Mouse (Mus musculus) limb, embryonic 15.5 days (tissue): ENCODE data around the gene Arhgef38. TPM values are rescaled to one million over a fixed set of nuclear protein-coding genes. Genes with fewer than 3 reads are reported as not detected.

Experiments used
- ATAC-seq: fragments of 200-750 bp; cut with Nextera tagmentation; 2 replicates; pipeline ENCODE4 v1.8.0; 2017; ENCODE audit warnings: low read depth, moderate TSS enrichment; ENCODE audit not compliant: insufficient number of reproducible peaks, low FRiP score, low TSS enrichment
- H3K27ac ChIP-seq: fragments of 300-500 bp; sonication (generic); 2 replicates; pipeline ENCODE4 v1.5.1; 2015; ENCODE audit warnings: moderate library complexity, mild to moderate bottlenecking, inconsistent platforms
- H3K27me3 ChIP-seq: fragments of 300-500 bp; sonication (generic); 2 replicates; pipeline ENCODE4 v1.6.1; 2015; ENCODE audit warnings: inconsistent platforms
- H3K36me3 ChIP-seq: fragments of 300-500 bp; sonication (generic); 2 replicates; pipeline ENCODE4 v1.6.1; 2015; ENCODE audit warnings: inconsistent platforms
- H3K4me1 ChIP-seq: fragments of 300-500 bp; sonication (generic); 2 replicates; pipeline ENCODE4 v1.6.1; 2015; ENCODE audit warnings: inconsistent platforms
- H3K4me2 ChIP-seq: fragments of 300-500 bp; sonication (generic); 2 replicates; pipeline ENCODE4 v1.6.1; 2015; ENCODE audit warnings: mild to moderate bottlenecking, inconsistent platforms
- H3K4me3 ChIP-seq: fragments of 300-500 bp; sonication (generic); 2 replicates; pipeline ENCODE4 v1.5.1; 2015; ENCODE audit warnings: mild to moderate bottlenecking, inconsistent platforms
- H3K9ac ChIP-seq: fragments of 300-500 bp; sonication (generic); 2 replicates; pipeline ENCODE4 v1.6.1; 2015; ENCODE audit warnings: inconsistent platforms
- H3K9me3 ChIP-seq: fragments of 300-500 bp; sonication (generic); 2 replicates; pipeline ENCODE4 v1.6.1; 2016; ENCODE audit warnings: inconsistent platforms
- WGBS: fragments of 180-500 bp; shearing (Covaris S2); methylation state at CpG from one replicate; pipeline ENCODE4 v1.1.7; 2015; 5-methylcytosine and 5-hydroxymethylcytosine counted together
- polyA plus RNA-seq: library from polyadenylated mRNA; unstranded; fragments of >200 nt; fragmentation: Nextera tagmentation; extraction: Ambion mirVana; gene quantifications from 2 replicates; pipeline ENCODE4 v1.2.1, GENCODE M21; 2015

Gene Arhgef38
- polyA plus RNA-seq, 1 experiment from 2014 or later, result not detected

DNA sequence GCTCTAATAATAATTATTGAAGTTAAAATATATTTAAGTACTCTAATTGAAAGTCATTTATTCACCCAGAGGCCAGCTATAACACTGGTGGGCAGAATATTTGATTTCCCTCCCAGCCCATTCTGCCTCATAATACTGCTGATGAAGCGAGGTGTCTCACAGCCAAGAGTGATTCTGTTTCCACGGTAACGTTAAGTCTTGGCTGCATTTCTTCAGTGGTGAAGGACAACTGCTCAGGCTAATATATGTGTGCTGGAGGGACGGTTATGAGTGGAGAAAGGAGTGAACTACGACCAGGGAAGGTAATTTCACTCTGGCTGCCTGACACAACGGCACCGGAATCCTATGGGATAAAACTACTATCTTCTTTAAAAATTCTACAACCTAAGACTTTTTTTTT lies 71.6 kb downstream of the Arhgef38 start:
- H3K27me3 ChIP-seq, result no peaks in the 10 kb centered on the region
- no peak for ATAC-seq
- WGBS, result 54% methylated on average over 7 of the region's 7 CpGs

DNA sequence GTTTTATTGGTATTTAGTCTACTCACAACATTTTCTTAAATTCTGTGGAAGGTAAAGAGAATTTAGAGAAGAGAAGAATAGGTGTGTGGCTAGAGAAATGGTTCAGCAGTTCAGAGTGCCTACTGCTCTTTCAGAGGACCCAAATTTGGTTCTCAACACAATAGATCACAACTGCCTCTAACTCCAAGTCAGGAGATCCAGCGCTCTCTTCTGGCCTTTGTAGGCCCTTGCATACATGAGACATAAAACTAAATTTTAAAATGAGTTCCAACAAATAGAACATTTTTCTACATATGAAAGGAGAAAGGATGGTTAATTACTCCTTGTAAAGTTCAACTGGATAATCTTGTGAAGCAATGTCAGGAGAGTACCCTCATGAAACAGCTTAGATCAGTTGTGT lies 73.3 kb downstream of the Arhgef38 start:
- no peak for ATAC-seq
- no peak overlapping the region for H3K4me3 ChIP-seq
- no peaks in the 10 kb centered on the region for H3K36me3 ChIP-seq
- WGBS, result 93% methylated on average over 1 of the region's 1 CpGs
- H3K27ac ChIP-seq, result no peak overlapping the region
- H3K4me1 ChIP-seq, result 0 out of 2 replicates have a peak, but pooled peaks cover 3% of the 10 kb centered on the region
- H3K9me3 ChIP-seq, result no peaks in the 10 kb centered on the region
- no peak overlapping the region for H3K9ac ChIP-seq
- no peak overlapping the region for H3K4me2 ChIP-seq
- no peaks in the 10 kb centered on the region for H3K27me3 ChIP-seq

More for the DNA sequence above, 71.6 kb downstream of the Arhgef38 start:
- Histone ChIP-seq H3K4me3 (no peak overlapping the region), H3K9me3 (no peaks in the 10 kb centered on the region), H3K27ac (no peak overlapping the region), H3K36me3 (no peaks in the 10 kb centered on the region), H3K4me2 (no peak overlapping the region), H3K9ac (no peak overlapping the region), H3K4me1 (0 out of 2 replicates have a peak, but pooled peaks cover 3% of the 10 kb centered on the region)

DNA sequence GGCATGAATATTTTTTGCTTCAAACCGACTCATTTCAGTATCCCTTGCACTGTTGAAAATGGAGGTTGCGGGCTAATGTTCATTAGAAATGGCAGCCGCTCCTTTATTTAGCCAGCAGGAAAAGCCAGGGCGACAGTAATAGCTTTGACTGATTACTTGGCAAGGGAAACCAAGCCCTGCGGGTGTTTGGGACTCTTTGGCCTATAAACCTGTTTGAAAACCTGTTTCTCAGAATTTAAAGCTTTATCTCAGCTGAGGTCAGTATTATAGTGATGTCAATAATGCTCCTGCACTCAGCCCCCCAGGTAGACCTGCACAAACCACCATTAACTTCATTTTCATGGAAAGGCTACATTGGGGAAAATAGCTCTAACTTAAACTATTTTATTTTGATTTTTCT lies 76.5 kb downstream of the Arhgef38 start:
- no peak overlapping the region for H3K27ac ChIP-seq
- H3K36me3 ChIP-seq, result no peaks in the 10 kb centered on the region
- no peak overlapping the region for H3K9ac ChIP-seq
- no peak overlapping the region for H3K4me2 ChIP-seq
- H3K9me3 ChIP-seq, result no peaks in the 10 kb centered on the region
- 0 out of 2 replicates have a peak, but pooled peaks cover 3% of the 10 kb centered on the region for H3K4me1 ChIP-seq
- 42% methylated on average over 5 of the region's 5 CpGs for WGBS
- H3K27me3 ChIP-seq, result no peaks in the 10 kb centered on the region
- no peak overlapping the region for H3K4me3 ChIP-seq
- no peak for ATAC-seq

DNA sequence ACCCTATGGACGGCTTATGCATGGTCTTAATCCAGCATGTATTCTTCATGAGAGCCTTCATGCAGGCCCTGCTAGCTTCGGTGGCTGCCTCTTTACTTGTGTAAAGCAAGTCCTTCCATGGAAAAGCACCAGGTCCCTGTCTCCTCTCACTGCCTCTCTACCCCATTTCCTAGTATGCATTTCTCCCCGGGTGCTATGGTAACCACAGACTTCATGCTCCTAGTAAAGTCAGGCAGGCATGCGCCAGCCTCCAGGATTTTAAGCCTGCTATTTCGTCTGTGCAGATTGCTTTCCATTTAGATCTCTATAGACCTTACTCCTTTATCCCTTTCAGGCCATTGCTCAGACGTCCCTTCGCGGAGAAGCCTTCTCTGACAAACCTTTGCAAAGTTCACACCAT lies 80.1 kb downstream of the Arhgef38 start:
- Histone ChIP-seq H3K27ac (no peak overlapping the region), H3K36me3 (no peaks in the 10 kb centered on the region), H3K4me2 (no peak overlapping the region), H3K9me3 (no peaks in the 10 kb centered on the region), H3K27me3 (no peaks in the 10 kb centered on the region), H3K4me3 (no peak overlapping the region), H3K9ac (no peak overlapping the region), H3K4me1 (no peaks in the 10 kb centered on the region)
- WGBS, result 74% methylated on average over 8 of the region's 8 CpGs
- ATAC-seq, result no peak

DNA sequence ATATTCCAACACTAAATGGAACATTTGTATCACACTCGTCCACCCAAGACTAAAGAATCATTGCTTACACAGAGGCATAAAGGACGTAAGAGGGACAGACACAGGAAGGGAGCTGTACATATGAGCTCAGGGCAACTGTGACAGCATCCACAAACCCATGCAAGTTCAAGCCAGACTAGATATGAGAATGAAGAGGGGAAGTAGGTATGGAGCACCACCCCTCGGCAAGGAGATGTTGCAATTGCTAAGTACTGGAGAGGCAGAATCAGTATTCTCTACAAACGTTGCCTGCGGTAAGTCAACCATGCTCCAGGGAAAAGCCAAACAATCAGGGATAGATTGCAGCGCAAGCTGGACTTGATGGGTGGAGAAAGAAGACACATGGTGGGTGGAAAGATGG lies 81.1 kb downstream of the Arhgef38 start:
- 85% methylated on average over 6 of the region's 6 CpGs for WGBS
- Histone ChIP-seq H3K4me1 (no peaks in the 10 kb centered on the region), H3K36me3 (no peaks in the 10 kb centered on the region)

DNA sequence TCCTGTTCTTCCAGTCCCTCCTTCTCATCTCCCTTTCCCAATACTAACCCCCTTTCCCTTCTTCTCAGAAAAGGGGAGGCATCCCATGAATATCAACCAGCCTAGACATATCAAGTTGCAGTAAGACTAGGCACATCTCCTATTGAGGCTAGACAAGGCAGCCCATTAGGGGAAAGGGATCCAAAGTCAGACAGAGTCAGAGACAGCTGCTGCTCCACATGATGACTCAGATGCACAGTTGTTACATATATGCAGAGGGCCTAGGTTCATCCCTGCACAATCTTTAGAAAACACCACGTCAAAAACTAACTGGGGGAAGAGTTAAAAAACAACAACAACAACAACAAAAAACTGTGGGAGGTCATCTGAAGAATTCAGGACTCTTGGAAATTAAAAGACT lies 81.9 kb downstream of the Arhgef38 start:
- H3K27me3 ChIP-seq, result no peaks in the 10 kb centered on the region
- no peak for ATAC-seq

More for the DNA sequence above, 81.1 kb downstream of the Arhgef38 start:
- Histone ChIP-seq H3K9me3 (no peaks in the 10 kb centered on the region), H3K4me2 (no peak overlapping the region), H3K27me3 (no peaks in the 10 kb centered on the region), H3K9ac (no peak overlapping the region), H3K27ac (no peak overlapping the region), H3K4me3 (no peak overlapping the region)
- no peak for ATAC-seq

DNA sequence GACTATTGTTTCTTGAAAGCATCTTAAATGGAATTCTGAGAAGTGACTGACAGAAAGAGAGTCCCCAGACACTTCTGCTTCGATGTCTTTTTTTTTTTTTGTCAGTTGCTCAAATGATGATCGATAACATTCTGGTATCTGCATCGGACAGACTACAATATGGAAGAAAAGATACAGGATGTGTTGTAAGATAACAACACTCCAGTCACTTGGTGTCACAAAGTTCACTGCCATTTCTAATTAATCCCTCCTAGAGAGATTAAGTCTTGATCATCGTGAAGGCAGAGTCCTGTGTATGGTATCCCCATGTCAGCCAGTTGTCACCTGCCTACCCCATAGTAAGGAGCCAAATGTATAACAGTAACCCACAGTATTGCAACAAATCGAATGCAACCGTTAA lies 83.1 kb downstream of the Arhgef38 start:
- ATAC-seq, result no peak
- Histone ChIP-seq H3K9me3 (no peaks in the 10 kb centered on the region), H3K27ac (no peak overlapping the region), H3K27me3 (no peaks in the 10 kb centered on the region), H3K36me3 (no peaks in the 10 kb centered on the region), H3K9ac (no peak overlapping the region), H3K4me1 (no peaks in the 10 kb centered on the region), H3K4me3 (no peak overlapping the region), H3K4me2 (no peak overlapping the region)
- 82% methylated on average over 6 of the region's 6 CpGs for WGBS

More for the DNA sequence above, 81.9 kb downstream of the Arhgef38 start:
- Histone ChIP-seq H3K4me3 (no peak overlapping the region), H3K4me2 (no peak overlapping the region), H3K4me1 (no peaks in the 10 kb centered on the region), H3K9me3 (no peaks in the 10 kb centered on the region), H3K27ac (no peak overlapping the region), H3K9ac (no peak overlapping the region), H3K36me3 (no peaks in the 10 kb centered on the region)
- WGBS, result 56% methylated on average over 1 of the region's 1 CpGs

DNA sequence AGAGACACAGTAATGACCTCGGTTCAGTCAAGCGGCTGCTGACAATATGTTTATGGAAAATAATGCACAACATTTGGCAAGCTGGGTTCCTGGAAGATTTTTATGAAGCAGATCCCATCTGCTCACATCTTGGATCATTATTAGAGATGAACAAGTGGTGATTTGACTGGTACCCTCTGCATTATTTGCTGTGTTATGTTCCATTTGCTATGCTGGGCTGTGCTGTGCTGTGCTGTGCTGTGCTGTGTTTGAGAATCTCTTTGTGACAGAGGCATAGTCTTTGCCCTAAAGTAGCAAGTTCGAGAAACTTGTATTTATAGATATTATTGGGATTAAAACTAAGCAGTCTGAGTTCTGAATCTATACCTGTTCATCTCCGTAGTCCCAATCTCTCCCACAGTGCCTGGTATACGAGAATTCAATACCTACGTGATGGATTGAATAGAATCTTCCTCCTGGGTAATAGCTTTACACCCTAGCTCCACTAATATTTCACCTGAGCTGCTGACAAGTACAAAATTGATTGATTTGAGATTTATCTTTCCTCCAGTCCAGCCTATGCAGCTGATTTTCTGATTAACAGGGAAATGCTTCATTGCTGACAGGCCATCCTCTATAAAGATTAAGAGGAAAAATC lies 90.1 kb downstream of the Arhgef38 start:
- 0 out of 2 replicates have a peak, but pooled peaks cover 3% of the 10 kb centered on the region for H3K4me1 ChIP-seq
- no peak overlapping the region for H3K4me3 ChIP-seq
- H3K36me3 ChIP-seq, result no peaks in the 10 kb centered on the region
- H3K9me3 ChIP-seq, result no peaks in the 10 kb centered on the region
- H3K27me3 ChIP-seq, result no peaks in the 10 kb centered on the region
- no peak overlapping the region for H3K9ac ChIP-seq
- H3K4me2 ChIP-seq, result no peak overlapping the region
- no peak for ATAC-seq
- WGBS, result 80% methylated on average over 6 of the region's 6 CpGs
- H3K27ac ChIP-seq, result no peak overlapping the region

DNA sequence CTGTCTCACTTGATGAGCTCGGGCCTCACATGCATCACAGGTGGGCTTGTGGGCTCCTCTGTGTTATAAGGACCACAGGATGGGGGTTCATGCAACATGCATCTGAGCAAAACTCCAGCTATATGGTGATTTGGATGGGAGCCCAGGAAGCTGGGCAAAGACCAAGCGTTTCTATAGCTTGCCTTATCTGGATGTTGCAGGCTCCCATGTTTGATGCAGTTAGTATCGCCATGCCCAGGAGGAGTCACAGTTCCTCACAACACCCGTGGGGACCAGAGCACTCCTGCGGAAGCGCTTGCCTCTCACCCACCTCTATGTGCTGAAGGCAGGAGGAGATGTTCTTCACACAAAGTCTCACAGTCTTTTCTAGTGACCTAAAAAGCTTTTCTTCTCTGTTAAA lies 92.9 kb downstream of the Arhgef38 start:
- H3K4me3 ChIP-seq, result no peak overlapping the region
- 78% methylated on average over 6 of the region's 6 CpGs for WGBS
- no peak for ATAC-seq
- no peaks in the 10 kb centered on the region for H3K27me3 ChIP-seq
- 0 out of 2 replicates have a peak, but pooled peaks cover 3% of the 10 kb centered on the region for H3K4me1 ChIP-seq
- no peaks in the 10 kb centered on the region for H3K9me3 ChIP-seq
- H3K36me3 ChIP-seq, result no peaks in the 10 kb centered on the region
- H3K9ac ChIP-seq, result no peak overlapping the region
- H3K4me2 ChIP-seq, result no peak overlapping the region
- no peak overlapping the region for H3K27ac ChIP-seq

DNA sequence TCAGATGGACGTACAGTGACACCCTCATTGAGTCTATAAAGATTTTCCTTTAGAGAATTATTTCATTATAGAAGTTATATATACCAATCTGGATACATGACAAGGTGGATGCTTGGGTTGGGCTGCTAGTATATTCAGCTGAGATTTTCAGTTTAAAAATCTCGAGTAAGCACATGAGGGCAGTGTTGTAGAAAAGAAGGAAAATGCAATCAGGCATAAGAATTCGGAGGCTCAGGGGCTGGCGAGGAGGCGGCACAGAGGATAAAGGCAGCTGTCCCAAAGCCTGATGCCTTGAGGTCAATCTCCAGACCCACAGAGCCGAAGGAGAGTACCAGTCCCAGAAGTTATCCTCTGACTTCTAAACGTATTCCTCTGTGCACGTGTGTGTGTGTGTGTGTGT lies 102.1 kb downstream of the Arhgef38 start:
- Histone ChIP-seq H3K36me3 (no peaks in the 10 kb centered on the region), H3K9ac (no peak overlapping the region), H3K4me3 (no peak overlapping the region), H3K4me2 (no peak overlapping the region), H3K9me3 (no peaks in the 10 kb centered on the region), H3K27me3 (no peaks in the 10 kb centered on the region), H3K4me1 (no peaks in the 10 kb centered on the region), H3K27ac (no peak overlapping the region)
- WGBS, result 77% methylated on average over 8 of the region's 8 CpGs
- no peak for ATAC-seq

DNA sequence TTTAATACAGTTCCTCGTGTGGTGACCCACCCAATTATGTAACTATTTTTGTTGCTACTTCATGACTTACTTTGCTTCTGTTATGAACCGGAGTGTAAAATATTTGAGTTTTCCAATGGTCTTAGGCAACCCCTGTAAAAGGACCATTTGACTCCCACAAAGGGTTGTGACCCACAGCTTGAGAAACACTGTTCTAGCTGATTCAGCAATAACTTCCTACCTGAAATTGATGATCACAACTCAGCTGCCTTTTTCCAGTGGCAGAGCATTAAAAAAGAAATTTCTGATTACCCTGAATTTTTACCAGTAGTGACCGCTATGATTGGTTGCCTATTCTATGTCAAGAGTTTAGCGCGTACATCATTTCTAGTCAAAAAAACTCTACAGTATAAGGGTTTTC lies 103.4 kb downstream of the Arhgef38 start:
- no peak overlapping the region for H3K27ac ChIP-seq
- H3K4me1 ChIP-seq, result no peaks in the 10 kb centered on the region
- H3K36me3 ChIP-seq, result no peaks in the 10 kb centered on the region
- H3K4me2 ChIP-seq, result no peak overlapping the region
- no peak overlapping the region for H3K4me3 ChIP-seq
- WGBS, result 83% methylated on average over 5 of the region's 5 CpGs
- H3K9me3 ChIP-seq, result no peaks in the 10 kb centered on the region
- no peaks in the 10 kb centered on the region for H3K27me3 ChIP-seq
- no peak overlapping the region for H3K9ac ChIP-seq
- ATAC-seq, result no peak

DNA sequence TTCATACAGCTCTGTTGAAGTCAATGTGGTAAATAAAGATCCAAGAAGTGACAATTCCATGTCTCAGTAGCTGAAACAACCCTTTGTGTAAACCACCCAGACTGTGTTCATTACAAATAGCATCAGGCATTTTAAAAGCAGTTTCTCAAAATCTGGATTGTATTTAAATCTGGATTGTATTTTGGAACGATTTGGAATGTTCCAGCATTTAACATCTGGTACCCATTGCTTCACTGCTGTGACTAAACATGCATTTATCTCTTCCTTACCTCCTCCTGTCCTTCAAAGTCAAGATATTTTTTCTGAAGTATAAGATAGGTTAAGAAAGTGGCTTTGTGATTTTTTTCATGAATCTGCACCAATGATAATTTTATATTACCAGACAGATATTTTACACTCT lies 121.5 kb downstream of the Arhgef38 start:
- no peak overlapping the region for H3K4me3 ChIP-seq
- H3K27me3 ChIP-seq, result no peaks in the 10 kb centered on the region
- no peak overlapping the region for H3K9ac ChIP-seq
- 12% methylated on average over 1 of the region's 1 CpGs for WGBS
- no peak overlapping the region for H3K4me2 ChIP-seq
- no peak overlapping the region for H3K27ac ChIP-seq
- no peak for ATAC-seq
- no peaks in the 10 kb centered on the region for H3K4me1 ChIP-seq
- H3K9me3 ChIP-seq, result no peaks in the 10 kb centered on the region
- H3K36me3 ChIP-seq, result peaks cover 11% of the 10 kb centered on the region

DNA sequence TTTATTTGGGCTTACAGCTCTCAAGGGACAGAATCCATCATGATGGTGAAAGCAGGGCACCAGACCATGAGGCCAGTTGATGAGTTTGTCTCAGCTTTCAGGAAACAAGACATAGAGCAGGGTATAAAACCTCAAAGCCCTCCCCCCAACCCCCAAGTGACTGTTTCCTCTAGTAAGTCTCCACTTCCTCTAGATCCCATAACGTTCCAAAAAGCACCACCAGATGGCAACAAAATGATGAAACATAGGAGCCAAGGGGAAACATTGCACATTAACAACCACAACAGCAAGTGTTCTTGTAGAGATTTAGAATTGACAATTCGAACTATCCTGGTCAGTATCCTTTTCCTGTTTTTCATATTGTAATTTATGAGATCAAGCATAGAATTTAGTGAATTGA lies 123.0 kb downstream of the Arhgef38 start:
- Histone ChIP-seq H3K36me3 (peaks cover 20% of the 10 kb centered on the region), H3K4me3 (no peak overlapping the region), H3K9ac (no peak overlapping the region), H3K27me3 (no peaks in the 10 kb centered on the region), H3K4me2 (no peak overlapping the region), H3K27ac (no peak overlapping the region), H3K4me1 (no peaks in the 10 kb centered on the region), H3K9me3 (no peaks in the 10 kb centered on the region)
- 36% methylated on average over 2 of the region's 2 CpGs for WGBS
- ATAC-seq, result no peak
